Mouse (Mus musculus): ENCODE measurements around the gene Bloc1s3. TPM values are rescaled to one million over a fixed set of nuclear protein-coding genes. Genes with fewer than 3 reads are reported as not detected.

The Bloc1s3 gene
- polyA plus RNA-seq, 1 experiment from 2014 or later: 4.6 TPM

DNA sequence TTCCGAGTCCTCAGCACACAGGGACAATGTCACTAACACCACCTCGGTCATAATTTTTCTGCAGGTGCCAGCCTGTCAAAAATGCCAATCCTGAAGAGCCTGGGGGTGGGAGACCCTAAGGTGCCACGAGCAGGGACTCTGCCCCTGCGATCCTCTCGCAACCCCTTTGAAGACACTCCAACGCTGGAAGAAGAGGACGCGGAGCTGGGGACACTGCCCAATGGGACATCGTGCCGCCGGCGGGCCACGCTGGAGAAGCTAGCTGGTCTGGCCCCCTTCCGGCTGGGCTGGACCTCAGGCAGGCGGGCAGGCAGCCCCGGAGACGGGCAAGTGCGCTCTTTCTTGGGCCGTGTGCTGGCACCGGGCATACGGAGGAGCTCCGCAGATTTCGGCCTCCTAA, 38.8 kb downstream of the Bloc1s3 start:
- Histone ChIP-seq H3K4me1 (peaks cover 6% of the 10 kb centered on the region; the same call in 1 of the 2 replicates), H3K9me3 (no peaks in the 10 kb centered on the region), H3K27ac (no peak overlapping the region), H3K36me3 (no peaks in the 10 kb centered on the region), H3K9ac (no peak overlapping the region), H3K4me2 (replicated peaks) (no peak overlapping the region), H3K4me3 (no peak overlapping the region), H3K27me3 (replicated peaks) (peaks cover 72% of the 10 kb centered on the region)
- 22% methylated on average over 23 of the region's 23 CpGs for WGBS
- ATAC-seq (ENCODE audit: low FRiP score, low read depth): no peak

DNA sequence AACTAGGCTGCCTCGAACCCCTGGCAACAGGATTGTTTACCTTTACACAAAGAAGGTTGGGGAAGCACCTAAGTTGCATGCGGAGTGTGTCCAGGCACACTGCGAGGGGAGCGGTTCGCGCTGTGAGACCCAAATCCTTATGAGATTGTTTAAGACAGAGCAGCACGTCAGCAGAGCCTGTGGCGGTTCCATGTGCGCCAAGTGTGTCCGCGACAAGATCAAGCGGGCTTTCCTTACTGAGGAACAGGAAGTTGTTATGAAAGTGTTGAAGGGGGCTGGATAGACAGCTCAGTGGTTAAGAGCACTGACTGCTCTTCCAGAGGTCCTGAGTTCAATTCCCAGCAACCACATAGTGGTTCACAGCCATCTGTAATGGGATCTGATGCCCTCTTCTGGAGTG, 39.9 kb downstream of the Bloc1s3 start:
- no peak overlapping the region for H3K27ac ChIP-seq
- ATAC-seq (ENCODE audit: low FRiP score, low read depth): no peak
- WGBS: 79% methylated on average over 12 of the region's 12 CpGs
- no peaks in the 10 kb centered on the region for H3K36me3 ChIP-seq
- H3K4me2 ChIP-seq (replicated peaks): no peak overlapping the region
- H3K4me1 ChIP-seq: no peaks in the 10 kb centered on the region
- no peak overlapping the region for H3K4me3 ChIP-seq
- H3K9me3 ChIP-seq: no peaks in the 10 kb centered on the region
- H3K9ac ChIP-seq: no peak overlapping the region
- peaks cover 64% of the 10 kb centered on the region for H3K27me3 ChIP-seq (replicated peaks)

DNA sequence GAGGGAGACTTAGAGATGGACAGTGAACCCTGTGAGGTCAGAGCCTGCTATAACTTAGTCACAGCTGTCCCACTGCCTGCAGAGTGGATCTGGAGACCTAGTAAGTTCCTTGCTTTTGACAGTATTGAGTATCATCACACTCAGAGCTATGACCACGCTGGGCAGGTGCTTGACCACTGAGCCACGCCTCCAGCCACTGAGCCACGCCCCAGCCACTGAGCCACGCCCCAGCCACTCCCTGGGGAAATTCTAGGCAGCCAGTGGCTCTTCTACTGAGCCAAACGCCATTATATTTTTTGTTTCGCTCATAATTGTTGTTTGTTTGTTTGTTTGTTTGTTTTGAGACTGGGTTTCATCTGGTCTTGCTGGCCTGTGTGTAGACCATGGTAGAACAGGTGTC, 40.5 kb downstream of the Bloc1s3 start:
- Histone ChIP-seq H3K9ac (no peak overlapping the region), H3K36me3 (no peaks in the 10 kb centered on the region), H3K4me1 (no peaks in the 10 kb centered on the region), H3K9me3 (no peaks in the 10 kb centered on the region), H3K4me2 (replicated peaks) (no peak overlapping the region), H3K4me3 (no peak overlapping the region), H3K27me3 (replicated peaks) (peaks cover 62% of the 10 kb centered on the region), H3K27ac (no peak overlapping the region)
- no peak for ATAC-seq (ENCODE audit: low FRiP score, low read depth)
- WGBS: 43% methylated on average over 6 of the region's 6 CpGs

DNA sequence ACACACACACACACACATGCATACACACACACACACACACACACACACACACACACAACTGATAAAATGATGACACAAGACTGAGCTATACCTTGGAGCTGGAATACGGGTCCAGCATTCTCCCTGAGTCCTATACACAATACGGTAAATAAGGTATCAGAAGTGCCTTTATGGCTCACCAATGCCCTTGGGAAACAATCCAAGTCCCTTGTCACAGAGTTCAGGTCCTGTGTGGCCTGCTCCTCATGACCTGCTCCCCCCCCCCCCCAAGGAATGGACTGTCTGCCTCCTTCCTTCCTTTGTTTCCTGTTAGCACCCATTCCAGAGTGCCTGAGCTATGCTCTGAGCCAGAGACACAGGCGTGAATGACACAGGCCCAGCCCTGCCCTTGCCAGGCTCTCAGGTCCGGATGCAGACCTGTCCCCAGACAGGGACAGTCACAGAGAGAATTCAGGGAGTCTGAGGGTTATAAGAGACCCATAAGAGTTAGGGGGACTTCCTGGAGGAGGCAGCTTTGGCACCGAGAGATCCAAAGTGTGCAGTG, 41.5 kb downstream of the Bloc1s3 start:
- H3K27ac ChIP-seq: no peak overlapping the region
- H3K9ac ChIP-seq: no peak overlapping the region
- no peaks in the 10 kb centered on the region for H3K4me1 ChIP-seq
- H3K36me3 ChIP-seq: no peaks in the 10 kb centered on the region
- no peak for ATAC-seq (ENCODE audit: low FRiP score, low read depth)
- no peak overlapping the region for H3K4me3 ChIP-seq
- WGBS: 69% methylated on average over 5 of the region's 5 CpGs
- H3K9me3 ChIP-seq: no peaks in the 10 kb centered on the region
- peaks cover 54% of the 10 kb centered on the region for H3K27me3 ChIP-seq (replicated peaks)
- H3K4me2 ChIP-seq (replicated peaks): no peak overlapping the region

DNA sequence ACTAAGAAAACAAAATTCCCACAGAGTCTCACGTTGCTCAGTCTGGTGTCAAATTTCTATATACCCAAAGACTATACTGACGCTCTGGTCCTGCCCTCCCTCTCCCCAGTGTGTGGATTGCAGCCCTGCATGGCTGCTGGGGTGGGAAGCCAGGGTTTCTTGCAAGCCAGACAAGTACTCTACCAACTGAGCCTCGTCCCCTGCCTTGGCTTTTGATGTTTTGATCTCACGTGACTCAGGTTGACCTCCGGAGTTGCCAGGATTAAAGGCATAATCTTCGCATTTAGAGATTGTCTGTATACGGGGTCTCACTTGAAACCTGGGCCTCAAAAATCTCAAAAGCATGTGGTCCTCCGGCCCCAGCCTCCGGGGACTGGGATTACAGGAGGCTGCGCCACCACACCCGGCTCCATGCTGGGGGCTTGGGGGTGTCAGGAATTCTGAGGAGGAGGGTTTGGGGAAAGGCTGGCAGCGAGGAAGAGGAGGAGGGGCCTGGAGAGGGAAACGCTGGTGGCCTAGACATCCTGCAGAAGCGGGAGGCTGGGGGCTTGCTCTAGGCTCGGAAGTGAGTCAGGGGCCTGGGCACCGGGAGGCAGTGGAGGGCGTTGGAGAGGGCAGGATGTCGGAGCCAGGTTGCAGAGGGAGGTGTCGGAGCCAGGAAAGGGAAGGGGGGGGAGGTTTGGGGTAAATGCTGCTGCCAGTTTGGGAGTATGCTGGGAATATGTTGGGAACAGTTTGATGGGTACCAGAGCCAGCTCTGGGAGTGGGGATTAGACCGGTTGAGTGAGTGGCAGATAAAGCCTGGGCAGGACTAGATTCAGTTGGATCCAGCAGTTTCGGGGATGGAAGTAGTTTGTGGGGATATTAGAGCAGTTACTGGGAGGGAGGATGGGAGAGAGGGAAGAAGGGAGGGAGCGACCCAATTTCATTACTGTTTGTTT, 43.5 kb downstream of the Bloc1s3 start:
- no peak overlapping the region for H3K9ac ChIP-seq
- H3K27ac ChIP-seq: no peak overlapping the region
- no peak overlapping the region for H3K4me3 ChIP-seq
- H3K4me2 ChIP-seq (replicated peaks): peak overlapping the region; percentile 19; the same call in 1 of the 2 replicates
- no peak for ATAC-seq (ENCODE audit: low FRiP score, low read depth)
- peaks cover under 1% of the 10 kb centered on the region; the same call in 1 of the 2 replicates for H3K4me1 ChIP-seq
- peaks cover 37% of the 10 kb centered on the region for H3K27me3 ChIP-seq (replicated peaks)
- no peaks in the 10 kb centered on the region for H3K36me3 ChIP-seq
- WGBS: 10% methylated on average over 22 of the region's 22 CpGs
- H3K9me3 ChIP-seq: no peaks in the 10 kb centered on the region

DNA sequence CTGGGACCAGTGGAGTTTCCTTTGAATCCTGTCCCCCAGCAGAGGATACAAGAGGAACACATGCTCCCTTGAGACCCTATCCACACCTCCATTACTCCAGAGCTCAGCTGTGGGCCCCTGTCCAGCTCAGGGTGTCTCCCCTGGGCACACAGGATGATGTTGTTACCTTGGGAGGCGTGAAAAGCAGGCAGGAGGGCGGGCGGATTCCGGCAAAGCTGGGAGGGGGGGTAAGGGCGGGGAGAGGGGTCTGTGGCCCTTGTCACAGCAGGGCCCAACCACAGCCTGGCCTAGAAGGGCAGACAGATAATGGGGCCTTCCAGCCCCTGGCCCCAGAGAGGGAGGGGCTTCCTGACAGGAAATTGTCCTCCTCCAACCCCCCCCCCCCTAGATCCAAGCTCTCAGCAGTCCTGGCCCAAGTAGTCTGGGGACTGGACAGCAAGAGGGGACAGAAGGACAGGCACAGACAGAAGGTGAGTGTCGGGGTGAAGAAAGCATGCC, 45.2 kb downstream of the Bloc1s3 start, which contains the start of gene Exoc3l2:
TSS of gene Exoc3l2 (plus strand) at position 448 of the 498 bp plus-strand sequence.
- Histone ChIP-seq H3K4me2 (replicated peaks) (0 out of 2 replicates have a peak within 1 kb of the TSS, but pooled peaks have one; percentile 7), H3K4me3 (no peak within 1 kb of the TSS), H3K36me3 (no peaks in the 10 kb centered on the region), H3K9me3 (no peaks in the 10 kb centered on the region), H3K27me3 (replicated peaks) (peaks cover 25% of the 10 kb centered on the region), H3K4me1 (peaks cover 6% of the 10 kb centered on the region; the same call in 1 of the 2 replicates), H3K9ac (no peak within 1 kb of the TSS), H3K27ac (no peak within 1 kb of the TSS)
- 7% methylated on average over 6 of the region's 6 CpGs for WGBS
- ATAC-seq (ENCODE audit: low FRiP score, low read depth): no peak

DNA sequence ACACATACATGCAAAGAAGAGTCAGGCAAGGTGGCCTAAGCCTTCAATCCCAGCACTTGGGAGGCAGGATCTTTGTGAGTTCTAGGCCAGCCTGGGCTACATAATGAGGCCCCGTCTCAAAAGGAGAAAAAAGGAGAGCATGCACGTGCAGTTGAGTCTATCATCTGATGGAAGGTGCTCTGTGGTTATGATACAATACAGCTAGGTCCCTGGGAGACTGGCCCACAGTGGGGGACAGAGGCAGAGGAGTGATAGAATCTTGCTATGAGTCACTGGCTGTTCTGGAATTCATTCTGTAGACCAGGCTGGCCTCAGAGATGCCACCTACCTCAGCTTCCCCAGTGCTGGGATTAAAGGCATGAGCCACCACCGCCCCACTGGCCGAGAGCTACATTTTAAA, 45.7 kb downstream of the Bloc1s3 start:
- Histone ChIP-seq H3K36me3 (no peaks in the 10 kb centered on the region), H3K4me1 (peaks cover 10% of the 10 kb centered on the region), H3K9me3 (no peaks in the 10 kb centered on the region), H3K27me3 (replicated peaks) (peaks cover 20% of the 10 kb centered on the region), H3K27ac (no peak overlapping the region), H3K4me3 (no peak overlapping the region), H3K4me2 (replicated peaks) (no peak overlapping the region), H3K9ac (no peak overlapping the region)
- ATAC-seq (ENCODE audit: low FRiP score, low read depth): no peak
- WGBS: 53% methylated on average over 4 of the region's 4 CpGs

DNA sequence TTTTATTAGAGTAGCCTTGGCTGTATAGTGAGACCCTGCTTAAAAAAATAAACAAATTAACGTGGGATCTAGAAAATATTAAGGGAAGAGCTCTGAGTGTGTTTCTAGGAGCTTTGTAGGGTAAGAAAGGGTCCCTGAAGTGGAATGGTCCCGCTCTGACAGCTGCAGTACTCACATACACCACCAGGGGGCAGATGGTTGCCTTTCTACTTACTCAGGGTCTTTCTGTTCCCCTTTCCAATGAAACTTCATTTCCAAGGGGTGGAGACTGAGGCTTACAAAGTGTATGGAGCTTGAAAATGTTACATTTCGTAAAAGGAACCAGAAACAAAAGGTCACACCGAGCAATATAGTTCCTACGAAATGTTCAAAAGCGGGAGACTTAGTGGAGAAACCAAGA, 46.7 kb downstream of the Bloc1s3 start:
- peaks cover 20% of the 10 kb centered on the region for H3K4me1 ChIP-seq
- WGBS: 12% methylated on average over 6 of the region's 6 CpGs

DNA sequence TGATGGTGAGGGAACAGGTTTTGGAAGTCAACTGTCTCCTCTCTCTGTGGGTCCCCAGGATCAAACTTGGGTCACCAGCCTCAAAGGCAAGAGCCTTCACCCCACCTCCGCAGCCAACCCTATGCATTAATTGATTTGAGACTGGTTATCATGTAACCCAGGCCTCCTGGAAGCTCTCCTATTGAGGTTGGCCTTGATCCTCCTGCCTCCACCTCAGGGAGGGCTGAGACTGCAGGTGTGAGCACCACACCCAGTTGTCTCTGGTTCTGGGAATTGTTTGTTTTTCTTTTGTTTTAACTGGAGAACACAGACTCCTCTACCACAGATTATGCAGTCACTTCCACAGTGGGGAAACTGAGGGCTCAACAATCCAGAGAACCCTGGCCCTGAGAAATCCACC, 47.7 kb downstream of the Bloc1s3 start:
- Histone ChIP-seq H3K9ac (no peak overlapping the region), H3K27me3 (replicated peaks) (peaks cover 13% of the 10 kb centered on the region; the same call in 1 of the 2 replicates), H3K27ac (no peak overlapping the region), H3K4me1 (peaks cover 26% of the 10 kb centered on the region), H3K36me3 (peaks cover 6% of the 10 kb centered on the region; the same call in 1 of the 2 replicates), H3K4me2 (replicated peaks) (no peak overlapping the region), H3K9me3 (no peaks in the 10 kb centered on the region), H3K4me3 (no peak overlapping the region)
- no peak for ATAC-seq (ENCODE audit: low FRiP score, low read depth)
- WGBS: 88% methylated on average over 1 of the region's 1 CpGs

More for the DNA sequence above, 46.7 kb downstream of the Bloc1s3 start:
- ATAC-seq (ENCODE audit: low FRiP score, low read depth): no peak
- H3K4me2 ChIP-seq (replicated peaks): no peak overlapping the region
- peaks cover 13% of the 10 kb centered on the region for H3K27me3 ChIP-seq (replicated peaks)
- H3K9me3 ChIP-seq: no peaks in the 10 kb centered on the region
- H3K4me3 ChIP-seq: no peak overlapping the region
- H3K9ac ChIP-seq: no peak overlapping the region
- no peak overlapping the region for H3K27ac ChIP-seq
- no peaks in the 10 kb centered on the region for H3K36me3 ChIP-seq

DNA sequence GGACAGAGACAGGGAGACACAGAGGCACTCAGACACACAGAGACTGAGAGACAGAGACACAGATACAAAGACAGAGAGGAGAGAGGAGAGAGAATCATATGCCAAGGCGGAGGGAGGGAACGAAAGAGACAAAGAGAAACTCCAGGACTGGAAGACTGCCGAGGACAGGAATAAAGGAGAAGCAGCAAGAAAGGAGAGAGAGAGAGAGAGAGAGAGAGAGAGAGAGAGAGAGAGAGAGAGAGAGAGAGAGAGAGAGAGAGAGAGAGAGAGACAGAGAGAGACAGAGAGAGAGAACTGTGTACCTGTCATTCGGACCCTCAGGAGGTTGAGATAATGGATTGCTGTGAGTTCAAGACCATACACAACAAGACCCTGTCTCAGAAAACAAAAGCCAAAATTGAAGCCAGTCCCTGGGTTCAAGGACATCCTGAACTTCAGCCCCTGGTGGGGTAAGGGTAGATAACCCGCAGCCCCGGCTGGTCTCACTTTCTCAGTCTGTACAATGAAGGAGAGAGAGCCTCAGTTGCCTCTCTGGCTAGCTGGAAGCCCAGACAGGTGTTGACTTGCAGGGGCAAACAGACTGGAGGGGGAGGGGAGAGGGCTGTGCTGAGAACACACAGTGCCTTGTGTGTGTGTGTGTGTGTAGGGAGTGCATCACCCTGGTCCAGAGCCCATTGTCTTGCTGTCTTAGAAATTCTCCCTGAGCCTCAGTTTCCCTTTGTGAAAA, 48.9 kb downstream of the Bloc1s3 start:
- no peaks in the 10 kb centered on the region for H3K9me3 ChIP-seq
- H3K4me1 ChIP-seq: peaks cover 26% of the 10 kb centered on the region
- peak overlapping the region; percentile 74; the same call in 1 of the 2 replicates for H3K27ac ChIP-seq
- H3K9ac ChIP-seq: peak overlapping the region; percentile 92
- ATAC-seq (ENCODE audit: low FRiP score, low read depth): no peak
- 0 out of 2 replicates have a peak, but pooled peaks cover 7% of the 10 kb centered on the region for H3K27me3 ChIP-seq (replicated peaks)
- H3K4me2 ChIP-seq (replicated peaks): peak overlapping the region; percentile 96
- peak overlapping the region; percentile 96 for H3K4me3 ChIP-seq
- WGBS: 27% methylated on average over 6 of the region's 6 CpGs
- peaks cover 6% of the 10 kb centered on the region; the same call in 1 of the 2 replicates for H3K36me3 ChIP-seq

DNA sequence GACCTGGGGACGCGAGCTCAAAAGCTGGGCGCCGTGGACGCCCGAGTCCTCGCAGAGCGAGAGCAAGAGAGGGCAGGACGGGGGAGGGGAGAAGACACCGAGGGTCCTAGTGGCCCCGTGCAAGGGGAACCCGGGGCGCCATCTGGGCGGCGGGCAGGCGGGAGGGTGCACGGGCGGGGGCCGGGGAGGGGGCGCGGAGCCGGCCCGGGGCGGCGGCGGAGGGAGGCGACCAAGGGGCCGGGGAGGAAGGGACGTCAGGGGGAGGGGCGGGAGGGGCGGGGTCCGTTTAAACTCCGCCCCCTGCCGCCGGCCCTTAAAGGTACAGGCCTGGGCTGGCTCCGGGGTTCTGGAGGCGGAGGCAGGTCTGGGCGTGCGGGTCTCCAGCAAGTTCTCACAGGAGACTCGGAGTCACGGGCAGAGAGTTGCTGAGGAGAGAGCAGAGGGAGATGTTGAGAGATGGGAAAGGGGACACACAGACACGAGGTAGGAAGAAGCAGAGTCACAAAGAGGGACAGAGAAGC, 49.5 kb downstream of the Bloc1s3 start, which contains the start of gene Mark4:
TSS of gene Mark4 (minus strand) at position 231 of the 521 bp plus-strand sequence.
- WGBS: 2% methylated on average over 23 of the region's 42 CpGs
- Histone ChIP-seq H3K9ac (peak within 1 kb of the TSS; percentile 92), H3K4me1 (peaks cover 26% of the 10 kb centered on the region), H3K27me3 (replicated peaks) (0 out of 2 replicates have a peak, but pooled peaks cover 6% of the 10 kb centered on the region), H3K4me2 (replicated peaks) (peak within 1 kb of the TSS; percentile 96), H3K4me3 (peak within 1 kb of the TSS; percentile 96), H3K36me3 (peaks cover 6% of the 10 kb centered on the region; the same call in 1 of the 2 replicates), H3K27ac (peak within 1 kb of the TSS; percentile 74), H3K9me3 (no peaks in the 10 kb centered on the region)
- peak; percentile 86 for ATAC-seq (ENCODE audit: low FRiP score, low read depth)
